8 mouse cellular contexts compared by ENCODE assay signal in the genomic region with DNA sequence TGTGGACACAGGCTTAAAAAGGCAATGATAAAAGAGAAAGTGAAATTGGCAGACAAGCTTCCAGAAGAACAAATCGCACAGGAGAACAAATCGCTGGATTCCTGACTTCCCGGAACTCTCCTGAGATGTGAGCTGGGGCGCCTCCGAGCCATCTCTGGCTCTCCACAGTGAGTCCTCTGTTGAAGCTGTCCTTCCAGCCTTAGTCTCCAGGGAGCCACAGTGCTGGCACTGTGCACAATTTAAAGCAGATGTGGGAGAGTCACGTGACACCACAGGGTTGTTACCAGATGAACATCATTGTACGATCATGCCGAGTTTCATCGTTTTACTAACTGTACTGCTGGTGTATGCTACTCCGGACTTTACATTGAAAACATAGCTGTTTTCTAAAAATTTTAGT.
DNase-seq lines count a peak whose midpoint lies in the region; ATAC-seq and TF ChIP-seq lines count a peak whose summit lies in the region.
"Had no signal": no experiment of that assay in that cellular context is flagged by ENCODE, and none has a peak within 500 bp of the region (broad histone marks: within the 10 kb centered on the region; RNA-seq: fewer than 3 reads in every experiment).

No protein-coding gene starts in this region.

- no peaks in the 10 kb centered on the region for H3K36me3 ChIP-seq in neural tube, embryonic 15.5 days
- no peaks in the 10 kb centered on the region for H3K36me3 ChIP-seq in embryonic facial prominence, embryonic 15.5 days
- no peaks in the 10 kb centered on the region for H3K36me3 ChIP-seq in heart, embryonic 14.5 days (ENCODE audit: control insufficient read depth, insufficient read depth, low read length)
- H3K36me3 ChIP-seq in midbrain, embryonic 13.5 days = no peaks in the 10 kb centered on the region
- no peaks in the 10 kb centered on the region for H3K36me3 ChIP-seq in liver, postnatal 0 days (replicated peaks; ENCODE audit: insufficient read depth, low read length)

- 63% methylated on average over 10 of the region's 10 CpGs for WGBS in neural tube, embryonic 15.5 days
- 25% methylated on average over 10 of the region's 10 CpGs for WGBS in embryonic facial prominence, embryonic 15.5 days
- 59% methylated on average over 10 of the region's 10 CpGs for WGBS in heart, embryonic 14.5 days
- 82% methylated on average over 10 of the region's 10 CpGs for WGBS in midbrain, embryonic 13.5 days
- WGBS in liver, postnatal 0 days (ENCODE audit: insufficient replicate concordance) = 85% methylated on average over 10 of the region's 10 CpGs

- H3K4me1 ChIP-seq in neural tube, embryonic 15.5 days = peaks cover 21% of the 10 kb centered on the region
- H3K4me1 ChIP-seq in embryonic facial prominence, embryonic 15.5 days = peaks cover 5% of the 10 kb centered on the region; the same call in 1 of the 2 replicates
- peaks cover 3 to 4% of the 10 kb centered on the region in 2 experiments; a peak in 3 of 4 replicates for H3K4me1 ChIP-seq in heart, embryonic 14.5 days (ENCODE audit: control insufficient read depth in 2 of 2, insufficient read depth in 2 of 2, low read length in 2 of 2)
- H3K4me1 ChIP-seq in midbrain, embryonic 13.5 days (replicated peaks) = peaks cover 61% of the 10 kb centered on the region
- no peaks in the 10 kb centered on the region for H3K4me1 ChIP-seq in liver, postnatal 0 days (ENCODE audit: insufficient read depth)

- H3K9ac ChIP-seq in neural tube, embryonic 15.5 days (replicated peaks) = no peak overlapping the region
- H3K9ac ChIP-seq in embryonic facial prominence, embryonic 15.5 days = no peak overlapping the region
- no peak overlapping the region for H3K9ac ChIP-seq in heart, embryonic 14.5 days (ENCODE audit: low read length)
- no peak overlapping the region for H3K9ac ChIP-seq in midbrain, embryonic 13.5 days (replicated peaks)
- H3K9ac ChIP-seq in liver, postnatal 0 days (replicated peaks) = no peak overlapping the region

- no peak overlapping the region for H3K4me3 ChIP-seq in neural tube, embryonic 15.5 days (replicated peaks)
- H3K4me3 ChIP-seq in embryonic facial prominence, embryonic 15.5 days (replicated peaks) = peak overlapping the region; percentile 21; the same call in 1 of the 2 replicates
- no peak overlapping the region for H3K4me3 ChIP-seq in heart, embryonic 14.5 days (ENCODE audit: control insufficient read depth in 1 of 2, insufficient read depth in 1 of 2, low read depth in 1 of 2, low read length in 2 of 2)
- H3K4me3 ChIP-seq in midbrain, embryonic 13.5 days (replicated peaks) = no peak overlapping the region
- no peak overlapping the region for H3K4me3 ChIP-seq in liver, postnatal 0 days (ENCODE audit: low read depth, low read length)

- no peak overlapping the region for H3K4me2 ChIP-seq in neural tube, embryonic 15.5 days
- peak overlapping the region; percentile 36 for H3K4me2 ChIP-seq in embryonic facial prominence, embryonic 15.5 days (replicated peaks)
- H3K4me2 ChIP-seq in heart, embryonic 14.5 days (ENCODE audit: low read length) = peak overlapping the region; percentile 19; the same call in 1 of the 2 replicates
- H3K4me2 ChIP-seq in midbrain, embryonic 13.5 days (replicated peaks) = no peak overlapping the region
- H3K4me2 ChIP-seq in liver, postnatal 0 days (ENCODE audit: low read depth, low read length) = no peak overlapping the region

- H3K27me3 ChIP-seq in neural tube, embryonic 15.5 days (replicated peaks) = no peaks in the 10 kb centered on the region
- H3K27me3 ChIP-seq in embryonic facial prominence, embryonic 15.5 days = no peaks in the 10 kb centered on the region
- no peaks in the 10 kb centered on the region for H3K27me3 ChIP-seq in heart, embryonic 14.5 days (ENCODE audit: control insufficient read depth, insufficient read depth, low read length)
- 0 out of 2 replicates have a peak, but pooled peaks cover 2% of the 10 kb centered on the region for H3K27me3 ChIP-seq in midbrain, embryonic 13.5 days
- H3K27me3 ChIP-seq in liver, postnatal 0 days (ENCODE audit: insufficient read depth, low read length) = no peaks in the 10 kb centered on the region

- no peak overlapping the region for H3K27ac ChIP-seq in neural tube, embryonic 15.5 days (replicated peaks)
- no peak overlapping the region for H3K27ac ChIP-seq in embryonic facial prominence, embryonic 15.5 days (replicated peaks)
- no peak overlapping the region for H3K27ac ChIP-seq in heart, embryonic 14.5 days (replicated peaks in 1 of 2; ENCODE audit: control insufficient read depth in 1 of 2, insufficient read depth in 1 of 2, low read depth in 2 of 2, low read length in 2 of 2)
- no peak overlapping the region for H3K27ac ChIP-seq in midbrain, embryonic 13.5 days
- H3K27ac ChIP-seq in liver, postnatal 0 days (ENCODE audit: low read depth) = no peak overlapping the region

- no peak for ATAC-seq in neural tube, embryonic 15.5 days (ENCODE audit: low FRiP score)
- peak; percentile 61 for ATAC-seq in embryonic facial prominence, embryonic 15.5 days (ENCODE audit: insufficient number of reproducible peaks, low FRiP score, low TSS enrichment, low read depth)
- no peak for ATAC-seq in heart, embryonic 14.5 days (ENCODE audit: insufficient number of reproducible peaks, insufficient read depth, low FRiP score, low read depth)
- ATAC-seq in midbrain, embryonic 13.5 days = no peak
- ATAC-seq in liver, postnatal 0 days = no peak

- TF ChIP-seq EP300 in liver, postnatal 0 days (IDR thresholded peaks at IDR 0.05; ENCODE audit: low read depth) = no peak

- H3K9me3 ChIP-seq in neural tube, embryonic 15.5 days (replicated peaks) = no peaks in the 10 kb centered on the region
- H3K9me3 ChIP-seq in embryonic facial prominence, embryonic 15.5 days (replicated peaks) = no peaks in the 10 kb centered on the region
- no peaks in the 10 kb centered on the region for H3K9me3 ChIP-seq in heart, embryonic 14.5 days (ENCODE audit: control insufficient read depth, low read length)
- H3K9me3 ChIP-seq in midbrain, embryonic 13.5 days = no peaks in the 10 kb centered on the region
- no peaks in the 10 kb centered on the region for H3K9me3 ChIP-seq in liver, postnatal 0 days (ENCODE audit: low read length)

- TF ChIP-seq CTCF in liver, postnatal 0 days (IDR thresholded peaks at IDR 0.05; ENCODE audit: low read depth) = no peak

- DNase-seq in neural tube, embryonic 10.5 days (ENCODE audit: extremely low spot score, low spot score) = peak; percentile 49
- no peak for DNase-seq in kidney, adult 8-10 months
- DNase-seq in liver, postnatal 0 days = no peak
- DNase-seq: kidney, postnatal 10 days had no signal

Comparison
In these comparisons a context has a peak if more than half of its experiments do, and no peak if none do; other contexts are left out.
1. H3K4me2 ChIP-seq: peak in embryonic facial prominence, embryonic 15.5 days (single experiment) and heart, embryonic 14.5 days (single experiment); none in neural tube, embryonic 15.5 days (single experiment), midbrain, embryonic 13.5 days (single experiment) and liver, postnatal 0 days (single experiment).